Mouse (Mus musculus): ENCODE data around the gene Vgll4. TPM values are rescaled to one million over a fixed set of nuclear protein-coding genes. Genes with fewer than 3 reads are reported as not detected.

Vgll4 gene
- polyA plus RNA-seq, 1 experiment from 2014 or later = 66.2 TPM

GRCm38 (mm10) chr6:114885129-114885528 is 84.7 kb downstream of the Vgll4 start:
- Histone ChIP-seq H3K4me2 (replicated peaks) (no peak overlapping the region), H3K4me1 (replicated peaks) (peaks cover 84% of the 10 kb centered on the region), H3K36me3 (peaks cover 9% of the 10 kb centered on the region), H3K4me3 (replicated peaks) (no peak overlapping the region), H3K9me3 (no peaks in the 10 kb centered on the region), H3K27me3 (no peaks in the 10 kb centered on the region), H3K9ac (replicated peaks) (no peak overlapping the region), H3K27ac (no peak overlapping the region)
- ATAC-seq = no peak
- WGBS = 76% methylated on average over 5 of the region's 5 CpGs

DNA sequence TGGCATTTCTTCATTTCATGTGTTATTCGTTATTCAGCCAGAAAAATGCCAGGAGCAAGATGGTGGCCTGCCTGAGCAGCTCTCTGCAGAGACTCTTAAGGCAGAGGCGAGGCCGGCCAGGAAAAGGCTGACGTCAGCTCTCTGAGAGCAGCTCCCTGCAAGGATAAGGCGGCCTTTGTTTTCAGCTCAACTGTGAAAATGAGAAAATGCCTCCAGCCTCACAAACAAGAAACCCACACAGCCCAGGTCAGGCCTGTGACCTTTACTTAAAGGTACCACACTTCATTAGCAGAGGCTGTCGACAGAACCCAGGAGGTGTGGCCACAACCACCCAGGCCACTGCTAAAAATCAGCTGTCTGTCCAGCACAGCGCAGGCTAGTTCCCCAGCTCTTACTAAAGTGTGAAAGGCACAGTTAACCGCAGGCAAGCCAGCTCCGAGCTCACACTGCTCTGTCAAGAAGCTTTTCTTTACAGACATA is 86.5 kb downstream of the Vgll4 start:
- under 1% methylated on average over 9 of the region's 9 CpGs for WGBS
- no peak overlapping the region for H3K4me3 ChIP-seq (replicated peaks)
- no peaks in the 10 kb centered on the region for H3K27me3 ChIP-seq
- peak overlapping the region; percentile 91 for H3K27ac ChIP-seq
- peaks cover 9% of the 10 kb centered on the region for H3K36me3 ChIP-seq
- peak; percentile 89 for ATAC-seq
- peak overlapping the region; percentile 11 for H3K4me2 ChIP-seq (replicated peaks)
- no peaks in the 10 kb centered on the region for H3K9me3 ChIP-seq
- peak overlapping the region; percentile 44 for H3K9ac ChIP-seq (replicated peaks)
- peaks cover 89% of the 10 kb centered on the region for H3K4me1 ChIP-seq (replicated peaks)

- Histone ChIP-seq H3K4me2 (replicated peaks) (peak overlapping the region; percentile 11), H3K4me3 (replicated peaks) (no peak overlapping the region), H3K27ac (peak overlapping the region; percentile 91), H3K4me1 (replicated peaks) (peaks cover 91% of the 10 kb centered on the region), H3K36me3 (peaks cover 9% of the 10 kb centered on the region), H3K27me3 (no peaks in the 10 kb centered on the region), H3K9me3 (no peaks in the 10 kb centered on the region), H3K9ac (replicated peaks) (peak overlapping the region; percentile 46)
- WGBS = 7% methylated on average over 7 of the region's 7 CpGs
- peak; percentile 35 for ATAC-seq
Observed at GRCm38 (mm10) chr6:114882675-114883074, 87.1 kb downstream of the Vgll4 start.

- WGBS = 33% methylated on average over 5 of the region's 5 CpGs
- Histone ChIP-seq H3K4me2 (replicated peaks) (peak overlapping the region; percentile 11), H3K27ac (peak overlapping the region; percentile 91), H3K27me3 (no peaks in the 10 kb centered on the region), H3K4me1 (replicated peaks) (peaks cover 91% of the 10 kb centered on the region), H3K9ac (replicated peaks) (peak overlapping the region; percentile 46), H3K9me3 (no peaks in the 10 kb centered on the region), H3K36me3 (peaks cover 9% of the 10 kb centered on the region), H3K4me3 (replicated peaks) (no peak overlapping the region)
- no peak for ATAC-seq
Observed at GRCm38 (mm10) chr6:114882212-114882611, 87.6 kb downstream of the Vgll4 start.

DNA sequence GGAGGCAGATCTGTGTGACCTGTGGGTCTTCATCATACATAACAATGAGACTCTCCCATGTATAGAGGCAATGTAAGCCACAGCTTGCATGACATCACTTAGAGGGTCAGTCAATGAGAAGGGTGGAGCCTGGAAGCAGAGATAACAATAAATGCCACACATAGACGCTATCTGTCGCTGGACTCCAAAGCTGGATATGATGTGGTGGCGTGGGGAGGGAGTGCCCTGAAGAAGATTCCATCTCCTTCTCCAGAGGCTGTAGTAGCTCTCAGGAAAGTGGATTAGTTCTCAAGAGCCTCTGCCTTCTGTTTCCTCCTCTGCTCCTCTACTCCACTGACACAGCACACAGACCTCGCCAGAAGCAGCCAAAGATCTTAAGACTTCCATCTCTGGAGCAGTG is 89.0 kb downstream of the Vgll4 start:
- Histone ChIP-seq H3K9me3 (no peaks in the 10 kb centered on the region), H3K27me3 (no peaks in the 10 kb centered on the region), H3K4me2 (replicated peaks) (no peak overlapping the region), H3K36me3 (peaks cover 6% of the 10 kb centered on the region), H3K4me1 (replicated peaks) (peaks cover 92% of the 10 kb centered on the region), H3K4me3 (replicated peaks) (no peak overlapping the region), H3K27ac (peak overlapping the region; percentile 57; the same call in 1 of the 2 replicates), H3K9ac (replicated peaks) (no peak overlapping the region)
- ATAC-seq = no peak
- WGBS = 72% methylated on average over 4 of the region's 4 CpGs

DNA sequence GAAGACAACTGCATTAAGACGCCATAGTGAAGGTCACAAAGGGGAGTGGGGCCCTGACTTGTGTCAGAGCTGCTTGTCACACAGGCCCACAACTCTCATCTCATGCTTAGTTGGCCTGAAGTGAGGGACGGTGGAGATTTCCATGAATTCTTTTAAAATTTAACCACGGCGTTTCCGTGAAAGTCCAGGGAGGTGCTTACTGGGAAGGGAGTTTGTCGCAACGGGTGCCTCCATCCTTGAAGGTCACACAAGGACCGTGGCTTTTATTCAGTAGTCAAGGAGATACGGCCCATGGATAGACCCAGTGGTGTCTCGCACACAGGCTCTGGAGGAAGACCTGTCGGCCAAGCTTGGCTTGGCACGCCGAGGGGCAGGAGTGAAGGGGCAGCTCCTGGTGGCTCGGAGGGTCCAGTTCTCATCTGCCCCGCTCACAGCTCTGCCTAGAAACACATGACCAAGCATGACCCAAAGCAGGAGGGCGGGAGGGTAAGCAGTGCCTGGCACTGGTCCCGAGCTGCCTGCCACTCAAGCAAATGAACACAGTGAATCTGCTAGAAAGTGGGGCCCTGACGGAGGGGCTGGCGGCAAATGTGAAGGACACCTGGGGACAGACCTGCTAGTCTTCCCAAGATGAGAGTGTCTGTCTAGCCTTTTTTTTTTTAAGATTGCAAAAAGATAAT is 90.8 kb downstream of the Vgll4 start:
- Histone ChIP-seq H3K36me3 (no peaks in the 10 kb centered on the region), H3K27me3 (no peaks in the 10 kb centered on the region), H3K4me1 (replicated peaks) (peaks cover 98% of the 10 kb centered on the region), H3K27ac (0 out of 2 replicates have a peak overlapping the region, but pooled peaks have one; percentile 5), H3K9ac (replicated peaks) (no peak overlapping the region), H3K4me3 (replicated peaks) (no peak overlapping the region), H3K9me3 (no peaks in the 10 kb centered on the region), H3K4me2 (replicated peaks) (no peak overlapping the region)
- no peak for ATAC-seq
- 79% methylated on average over 19 of the region's 19 CpGs for WGBS

DNA sequence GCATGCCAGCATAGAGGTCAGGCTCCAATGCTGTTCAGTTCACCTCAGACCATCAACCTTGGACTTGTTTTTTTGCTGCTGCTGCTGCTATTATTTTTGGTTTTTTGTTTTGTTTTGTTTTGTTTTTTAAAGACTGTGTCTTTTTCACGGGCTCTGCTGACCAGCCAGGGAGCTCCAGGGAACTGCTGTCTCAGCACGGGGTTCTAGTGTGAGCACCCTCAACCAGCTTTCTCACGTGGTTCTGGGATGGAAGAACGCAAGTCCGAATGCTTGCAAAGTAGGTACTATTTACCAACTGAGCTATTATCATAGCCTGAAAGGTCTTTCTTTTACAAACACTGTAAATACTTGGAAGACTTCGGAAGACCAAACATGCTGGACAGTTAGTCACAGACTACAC is 93.2 kb downstream of the Vgll4 start:
- H3K4me1 ChIP-seq (replicated peaks) = peaks cover 92% of the 10 kb centered on the region
- H3K9ac ChIP-seq (replicated peaks) = peak overlapping the region; percentile 36; the same call in 1 of the 2 replicates
- H3K4me2 ChIP-seq (replicated peaks) = no peak overlapping the region
- peak overlapping the region; percentile 96; the same call in 1 of the 2 replicates for H3K27ac ChIP-seq
- no peak overlapping the region for H3K4me3 ChIP-seq (replicated peaks)
- 76% methylated on average over 6 of the region's 6 CpGs for WGBS
- no peaks in the 10 kb centered on the region for H3K9me3 ChIP-seq
- no peak for ATAC-seq
- H3K27me3 ChIP-seq = no peaks in the 10 kb centered on the region
- H3K36me3 ChIP-seq = peaks cover under 1% of the 10 kb centered on the region; the same call in 1 of the 2 replicates

DNA sequence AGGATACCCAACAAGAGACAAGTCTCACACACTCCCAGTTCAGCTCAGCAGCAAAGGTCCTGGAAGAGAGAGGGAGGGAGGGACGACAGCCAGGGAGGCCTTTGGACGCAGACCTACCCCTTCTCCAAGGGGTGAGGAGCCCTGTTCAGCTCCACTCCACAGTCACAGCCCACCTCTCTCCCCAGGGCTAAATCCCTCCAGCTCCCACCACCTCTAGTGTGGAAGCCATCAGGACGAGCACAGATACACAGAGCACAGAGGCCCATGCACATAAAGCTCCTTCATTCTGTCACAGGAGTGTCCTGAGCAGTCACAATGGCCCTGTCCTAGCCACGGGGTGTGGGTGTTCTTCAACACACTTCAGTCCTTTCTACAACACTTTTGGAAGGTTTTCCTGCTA is 93.8 kb downstream of the Vgll4 start:
- peak overlapping the region; percentile 96 for H3K27ac ChIP-seq
- WGBS = 22% methylated on average over 4 of the region's 4 CpGs
- peaks cover 87% of the 10 kb centered on the region for H3K4me1 ChIP-seq (replicated peaks)
- H3K9ac ChIP-seq (replicated peaks) = peak overlapping the region; percentile 36; the same call in 1 of the 2 replicates
- H3K27me3 ChIP-seq = no peaks in the 10 kb centered on the region
- H3K4me2 ChIP-seq (replicated peaks) = peak overlapping the region; percentile 72; the same call in 1 of the 2 replicates
- no peak for ATAC-seq
- H3K4me3 ChIP-seq (replicated peaks) = no peak overlapping the region
- H3K36me3 ChIP-seq = peaks cover 4% of the 10 kb centered on the region; the same call in 1 of the 2 replicates
- H3K9me3 ChIP-seq = no peaks in the 10 kb centered on the region

- peak overlapping the region; percentile 44 for H3K4me3 ChIP-seq (replicated peaks)
- H3K9me3 ChIP-seq = no peaks in the 10 kb centered on the region
- peaks cover 4% of the 10 kb centered on the region; the same call in 1 of the 2 replicates for H3K36me3 ChIP-seq
- no peaks in the 10 kb centered on the region for H3K27me3 ChIP-seq
- peak; percentile 71 for ATAC-seq
- H3K4me2 ChIP-seq (replicated peaks) = peak overlapping the region; percentile 72
- peak overlapping the region; percentile 96 for H3K27ac ChIP-seq
- peak overlapping the region; percentile 74 for H3K9ac ChIP-seq (replicated peaks)
- WGBS = under 1% methylated on average over 18 of the region's 18 CpGs
- peaks cover 83% of the 10 kb centered on the region for H3K4me1 ChIP-seq (replicated peaks)
Observed at GRCm38 (mm10) chr6:114875018-114875558, 94.7 kb downstream of the Vgll4 start.

DNA sequence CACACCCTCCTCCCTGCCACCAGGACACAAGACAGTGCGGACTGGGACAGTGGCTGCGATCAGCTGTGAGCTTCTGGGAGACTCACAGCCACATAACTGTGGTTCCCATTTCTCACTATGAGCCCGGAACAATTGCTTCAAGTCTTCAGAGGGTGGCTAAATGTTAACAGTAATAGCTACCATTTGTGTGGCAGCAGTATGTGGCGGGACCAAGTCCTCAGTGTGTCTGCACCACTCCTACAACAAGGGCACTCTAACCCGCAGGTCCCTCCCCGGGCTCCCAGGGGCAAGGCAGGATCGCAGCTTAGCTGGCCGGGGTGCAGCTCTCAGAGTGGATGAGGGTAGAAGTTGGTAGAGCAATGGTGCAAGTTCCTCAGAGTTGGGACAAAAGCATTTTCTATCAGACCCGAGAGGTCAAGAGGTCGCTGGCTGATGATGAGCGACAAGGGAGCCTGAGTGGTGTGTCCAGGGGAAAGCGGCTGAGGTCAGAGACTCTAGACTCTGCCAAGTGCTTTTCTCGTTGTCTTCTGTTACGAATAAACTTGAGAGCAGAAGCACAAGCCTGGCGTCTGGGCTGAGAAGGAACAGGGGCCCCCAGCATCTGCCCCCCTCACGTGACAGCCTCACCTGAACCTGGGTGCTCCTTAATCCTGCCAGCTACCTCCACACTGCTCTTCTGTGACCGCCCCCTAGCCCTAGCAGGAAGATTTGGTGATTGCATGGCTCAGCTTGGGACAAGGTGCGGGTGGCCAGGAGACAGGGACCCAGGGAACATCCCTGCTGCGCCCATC is 95.5 kb downstream of the Vgll4 start:
- H3K36me3 ChIP-seq = peaks cover 4% of the 10 kb centered on the region; the same call in 1 of the 2 replicates
- 8% methylated on average over 19 of the region's 19 CpGs for WGBS
- H3K4me3 ChIP-seq (replicated peaks) = peak overlapping the region; percentile 44
- no peaks in the 10 kb centered on the region for H3K27me3 ChIP-seq
- peak overlapping the region; percentile 72 for H3K4me2 ChIP-seq (replicated peaks)
- H3K4me1 ChIP-seq (replicated peaks) = peaks cover 83% of the 10 kb centered on the region
- peak overlapping the region; percentile 74 for H3K9ac ChIP-seq (replicated peaks)
- no peaks in the 10 kb centered on the region for H3K9me3 ChIP-seq
- peak overlapping the region; percentile 96 for H3K27ac ChIP-seq
- peak; percentile 74 for ATAC-seq

- peak overlapping the region; percentile 72 for H3K4me2 ChIP-seq (replicated peaks)
- peaks cover 83% of the 10 kb centered on the region for H3K4me1 ChIP-seq (replicated peaks)
- peak overlapping the region; percentile 96 for H3K27ac ChIP-seq
- peak overlapping the region; percentile 44 for H3K4me3 ChIP-seq (replicated peaks)
- WGBS = 75% methylated on average over 3 of the region's 3 CpGs
- H3K27me3 ChIP-seq = no peaks in the 10 kb centered on the region
- H3K9ac ChIP-seq (replicated peaks) = peak overlapping the region; percentile 74
- peaks cover 4% of the 10 kb centered on the region; the same call in 1 of the 2 replicates for H3K36me3 ChIP-seq
- no peak for ATAC-seq
- H3K9me3 ChIP-seq = no peaks in the 10 kb centered on the region
Observed at GRCm38 (mm10) chr6:114873808-114874137, 96.0 kb downstream of the Vgll4 start.
